Mouse (Mus musculus) bone marrow, adult 2 months (tissue): ENCODE data around the gene 1700013G24Rik.
"Not testable (repeated sequence)": the region's sequence is repeated elsewhere in the genome, so short reads cannot be mapped to it uniquely, and the experiment has no call there.

ENCODE experiments used
- CTCF ChIP-seq: fragments of 200-500 bp; IDR thresholded peaks from 2 replicates; pipeline ENCODE4 v1.5.1; 2011; ENCODE audit warnings: low read length, control low read depth; ENCODE audit not compliant: control insufficient read depth, insufficient read depth
- POLR2A ChIP-seq: fragments of 200-500 bp; IDR thresholded peaks from 2 replicates; pipeline ENCODE4 v1.6.1; 2011; ENCODE audit warnings: low read depth, mild to moderate bottlenecking, control low read depth, low read length, borderline replicate concordance; ENCODE audit not compliant: control insufficient read depth

GRCm38 (mm10) chr4:137432700-137433550 lies 20.2 kb upstream of the 1700013G24Rik start:
- not testable (repeated sequence) for TF ChIP-seq CTCF, POLR2A
